Mouse (Mus musculus): Measurements from ENCODE around the gene Ltbr. TPM values are rescaled to one million over a fixed set of nuclear protein-coding genes. Genes with fewer than 3 reads are reported as not detected.

The Ltbr gene
- total and polyA plus RNA-seq, 3 experiments = 47.6 to 64.2 TPM; not detected in 1

DNA sequence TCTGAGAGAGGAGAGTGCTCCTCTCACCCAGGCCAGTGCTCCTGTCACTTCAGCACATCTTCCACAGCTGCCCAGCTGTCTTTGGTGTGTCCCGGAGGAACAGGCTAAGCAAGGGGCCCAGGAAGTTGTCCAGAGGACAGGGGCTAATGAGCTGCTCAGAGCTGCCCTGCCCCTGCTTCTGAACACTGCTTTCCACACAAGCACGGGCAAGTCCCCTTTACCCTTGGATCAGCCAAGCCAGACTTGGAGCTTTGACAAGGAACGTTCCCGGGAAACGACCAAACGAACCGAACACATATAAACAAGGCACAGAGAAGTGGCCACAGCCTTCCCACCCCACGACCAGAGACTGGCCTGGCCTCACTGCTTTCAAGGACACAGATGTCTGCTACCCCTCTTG lies 30.4 kb upstream of the Ltbr start:
- TF ChIP-seq MAZ (IDR thresholded peaks at IDR 0.05; ENCODE audit: low read depth, low read length) (no peak), ZC3H11A (IDR thresholded peaks at IDR 0.05; ENCODE audit: low read depth, low read length) (no peak), MAFK (IDR thresholded peaks at IDR 0.05; ENCODE audit: borderline replicate concordance, low read depth, low read length) (no peak), ELF1 (IDR thresholded peaks at IDR 0.05; ENCODE audit: low read depth, low read length) (no peak), CHD1 (IDR thresholded peaks at IDR 0.05; ENCODE audit: low read depth, low read length) (no peak), RCOR1 (IDR thresholded peaks at IDR 0.05; ENCODE audit: low read depth, low read length) (no peak), TBP (IDR thresholded peaks at IDR 0.05; ENCODE audit: low read depth, low read length) (no peak), E2F4 (IDR thresholded peaks at IDR 0.05; ENCODE audit: borderline replicate concordance, low read depth, low read length) (no peak), MEF2A (IDR thresholded peaks at IDR 0.05; ENCODE audit: extremely low read depth, insufficient replicate concordance, low read depth, low read length, poor library complexity, severe bottlenecking) (no peak), ETS1 (IDR thresholded peaks at IDR 0.05; ENCODE audit: low read depth, low read length) (no peak), SIN3A (IDR thresholded peaks at IDR 0.05; ENCODE audit: low read length) (no peak), BHLHE40 (IDR thresholded peaks at IDR 0.05; ENCODE audit: borderline replicate concordance, low read depth, low read length) (no peak), ZNF384 (IDR thresholded peaks at IDR 0.05; ENCODE audit: low read depth, low read length) (no peak), GATA1 (IDR thresholded peaks at IDR 0.05; ENCODE audit: low read depth, low read length) (no peak), TAL1 (IDR thresholded peaks at IDR 0.05; ENCODE audit: low read length) (no peak), GABPA (IDR thresholded peaks at IDR 0.05; ENCODE audit: low read depth, low read length) (no peak), MYC (IDR thresholded peaks at IDR 0.05; ENCODE audit: low read depth, low read length) (no peak)
- Histone ChIP-seq H3K4me1 (ENCODE audit: control insufficient read depth in 1 of 2, insufficient read depth in 2 of 2, low read length in 2 of 2) (peaks cover 7 to 19% of the 10 kb centered on the region in 2 experiments), H3K9me3 (replicated peaks; ENCODE audit: insufficient read depth, low read length) (no peaks in the 10 kb centered on the region), H3K36me3 (ENCODE audit: control insufficient read depth in 1 of 2, insufficient read depth in 2 of 2, low read length in 2 of 2) (peaks cover 0 to 8% of the 10 kb centered on the region in 2 experiments; a peak in 2 of 4 replicates), H3K27ac (ENCODE audit: control insufficient read depth, low read depth, low read length) (no peak overlapping the region), H3K4me3 (ENCODE audit: control insufficient read depth in 1 of 2, insufficient read depth in 1 of 2, low read depth in 2 of 2, low read length in 2 of 2) (no peak overlapping the region), H3K79me2 (ENCODE audit: control insufficient read depth, insufficient read depth, low read length, poor library complexity) (no peaks in the 10 kb centered on the region; the same call in 1 of the 2 replicates), H3K9ac (ENCODE audit: control insufficient read depth, low read depth, low read length, poor library complexity, severe bottlenecking) (no peak overlapping the region), H3K27me3 (ENCODE audit: control insufficient read depth in 1 of 2, insufficient read depth in 2 of 2, low read length in 2 of 2) (peaks cover 0 to 2% of the 10 kb centered on the region in 2 experiments; a peak in 2 of 4 replicates)
- DNase-seq (ENCODE audit: low read depth, low spot score) = no peak

- no peaks in the 10 kb centered on the region for H3K79me2 ChIP-seq (ENCODE audit: control insufficient read depth, insufficient read depth, low read length, poor library complexity)
- no peak overlapping the region for H3K27ac ChIP-seq (ENCODE audit: control insufficient read depth, low read depth, low read length)
- H3K27me3 ChIP-seq (ENCODE audit: control insufficient read depth in 1 of 2, insufficient read depth in 2 of 2, low read length in 2 of 2) = peaks cover 0 to 2% of the 10 kb centered on the region in 2 experiments; a peak in 2 of 4 replicates
- DNase-seq (ENCODE audit: low read depth, low spot score) = no peak
- H3K4me1 ChIP-seq (ENCODE audit: control insufficient read depth in 1 of 2, insufficient read depth in 2 of 2, low read length in 2 of 2) = peaks cover 4 to 11% of the 10 kb centered on the region in 2 experiments
- H3K9me3 ChIP-seq (replicated peaks; ENCODE audit: insufficient read depth, low read length) = no peaks in the 10 kb centered on the region
- TF ChIP-seq SIN3A (IDR thresholded peaks at IDR 0.05; ENCODE audit: low read length) (no peak), RCOR1 (IDR thresholded peaks at IDR 0.05; ENCODE audit: low read depth, low read length) (no peak), MEF2A (IDR thresholded peaks at IDR 0.05; ENCODE audit: extremely low read depth, insufficient replicate concordance, low read depth, low read length, poor library complexity, severe bottlenecking) (no peak), MAFK (IDR thresholded peaks at IDR 0.05; ENCODE audit: borderline replicate concordance, low read depth, low read length) (no peak), USF1 (IDR thresholded peaks at IDR 0.05; ENCODE audit: low read depth, low read length) (no peak), MAX (IDR thresholded peaks at IDR 0.05; ENCODE audit: low read length) (no peak), MYC (IDR thresholded peaks at IDR 0.05; ENCODE audit: low read depth, low read length) (no peak), CHD2 (IDR thresholded peaks at IDR 0.05; ENCODE audit: low read length) (no peak), KAT2A (conservative IDR thresholded peaks at IDR 0.05; ENCODE audit: low read depth, low read length) (no peak), POLR2AphosphoS2 (IDR thresholded peaks at IDR 0.05; ENCODE audit: low read length) (no peak), UBTF (IDR thresholded peaks at IDR 0.05; ENCODE audit: borderline replicate concordance, insufficient read depth, low read depth, low read length) (no peak)
- H3K36me3 ChIP-seq (ENCODE audit: control insufficient read depth in 1 of 2, insufficient read depth in 2 of 2, low read length in 2 of 2) = peaks cover 0 to 5% of the 10 kb centered on the region in 2 experiments; a peak in 2 of 4 replicates
- no peak overlapping the region for H3K9ac ChIP-seq (ENCODE audit: control insufficient read depth, low read depth, low read length, poor library complexity, severe bottlenecking)
- H3K4me3 ChIP-seq (ENCODE audit: control insufficient read depth in 1 of 2, insufficient read depth in 1 of 2, low read depth in 2 of 2, low read length in 2 of 2) = no peak overlapping the region
Measured at GRCm38 (mm10) chr6:125342198-125342597, 28.5 kb upstream of the Ltbr start.
